Mouse (Mus musculus) MEL (cell line): Measurements from ENCODE around the gene Isg20l2. TPM values are rescaled to one million over a fixed set of nuclear protein-coding genes. Genes with fewer than 3 reads are reported as not detected.
A peak's percentile ranks its signal among the peaks of the same experiment; 100 is the strongest.

ENCODE experiments used
- DNase-seq: peaks from one replicate; pipeline ENCODE4 v3.0.0; 2011; ENCODE audit warnings: low read depth, low spot score
- H3K27ac ChIP-seq: 2 replicates; pipeline ENCODE4 v1.5.1; 2012; ENCODE audit warnings: low read depth, mild to moderate bottlenecking, control low read depth, low read length, moderate library complexity; ENCODE audit not compliant: control insufficient read depth
- H3K27me3 ChIP-seq, 2 experiments: fragments of 150-350 bp in 1 of 2; sonication (generic) in 1 of 2; 2 replicates each; pipeline ENCODE4 v1.6.1; 2012; ENCODE audit warnings: low read length in 2 of 2, mild to moderate bottlenecking in 2 of 2, improper control_type of control experiment in 1 of 2, moderate library complexity in 1 of 2; ENCODE audit not compliant: insufficient read depth in 2 of 2, control insufficient read depth in 1 of 2
- H3K36me3 ChIP-seq, 2 experiments: 2 replicates each; pipeline ENCODE4 v1.6.1; 2012 to 2014; ENCODE audit warnings: low read length in 2 of 2, improper control_type of control experiment in 1 of 2, inconsistent platforms in 1 of 2, mild to moderate bottlenecking in 1 of 2; ENCODE audit not compliant: insufficient read depth in 2 of 2, control insufficient read depth in 1 of 2
- H3K4me1 ChIP-seq, 2 experiments: fragments of 150-350 bp in 1 of 2; sonication (generic) in 1 of 2; 2 replicates each; pipeline ENCODE4 v1.6.1; 2012; ENCODE audit warnings: low read length in 2 of 2, improper control_type of control experiment in 1 of 2, mild to moderate bottlenecking in 1 of 2; ENCODE audit not compliant: insufficient read depth in 2 of 2, control insufficient read depth in 1 of 2
- H3K4me3 ChIP-seq, 2 experiments: fragments of 150-350 bp in 1 of 2; sonication (generic) in 1 of 2; 2 replicates each; pipeline ENCODE4 v1.5.1; 2012; ENCODE audit warnings: low read depth in 2 of 2, low read length in 2 of 2, mild to moderate bottlenecking in 2 of 2, moderate library complexity in 2 of 2, control low read depth in 1 of 2, improper control_type of control experiment in 1 of 2; ENCODE audit not compliant: control insufficient read depth in 1 of 2, insufficient read depth in 1 of 2
- H3K79me2 ChIP-seq: 2 replicates; pipeline ENCODE4 v1.6.1; 2012; ENCODE audit warnings: mild to moderate bottlenecking, low read length, moderate library complexity; ENCODE audit not compliant: control insufficient read depth, poor library complexity, insufficient read depth
- H3K9ac ChIP-seq: 2 replicates; pipeline ENCODE4 v1.6.1; 2012; ENCODE audit warnings: low read depth, mild to moderate bottlenecking, control low read depth, low read length, moderate library complexity; ENCODE audit not compliant: control insufficient read depth, poor library complexity, severe bottlenecking
- H3K9me3 ChIP-seq: fragments of 150-350 bp; sonication (generic); replicated peaks from 2 replicates; pipeline ENCODE4 v1.6.1; 2012; ENCODE audit warnings: mild to moderate bottlenecking, low read length, improper control_type of control experiment, moderate library complexity; ENCODE audit not compliant: insufficient read depth
- CHD1 ChIP-seq: IDR thresholded peaks from 2 replicates; pipeline ENCODE4 v1.6.1; 2012; ENCODE audit warnings: low read depth, mild to moderate bottlenecking, inconsistent platforms, low read length, improper control_type of control experiment
- CTCF ChIP-seq, 3 experiments: IDR thresholded peaks in 2 of 3; conservative IDR thresholded peaks in 1 of 3; 2 replicates each; pipeline ENCODE4 v1.5.1; 2011 to 2012; ENCODE audit warnings: low read length in 3 of 3, low read depth in 2 of 3, mild to moderate bottlenecking in 2 of 3, improper control_type of control experiment in 1 of 3, inconsistent platforms in 1 of 3, mixed read lengths in 1 of 3, moderate library complexity in 1 of 3; ENCODE audit not compliant: control insufficient read depth in 1 of 3, insufficient read depth in 1 of 3, poor library complexity in 1 of 3, severe bottlenecking in 1 of 3
- E2F4 ChIP-seq: IDR thresholded peaks from 2 replicates; pipeline ENCODE4 v1.6.1; 2011; ENCODE audit warnings: low read depth, low read length, improper control_type of control experiment, borderline replicate concordance
- ELF1 ChIP-seq: IDR thresholded peaks from 2 replicates; pipeline ENCODE4 v1.6.1; 2014; ENCODE audit warnings: low read depth, mild to moderate bottlenecking, inconsistent platforms, low read length, improper control_type of control experiment, moderate library complexity
- EP300 ChIP-seq, 2 experiments: IDR thresholded peaks; 2 replicates each; pipeline ENCODE4 v1.6.1; 2011; ENCODE audit warnings: improper control_type of control experiment in 2 of 2, low read length in 2 of 2, low read depth in 1 of 2, mild to moderate bottlenecking in 1 of 2
- ETS1 ChIP-seq: IDR thresholded peaks from 2 replicates; pipeline ENCODE4 v1.6.1; 2012; ENCODE audit warnings: low read depth, mild to moderate bottlenecking, inconsistent platforms, low read length, improper control_type of control experiment, moderate library complexity
- GABPA ChIP-seq: IDR thresholded peaks from 2 replicates; pipeline ENCODE4 v1.6.1; 2012; ENCODE audit warnings: low read depth, mild to moderate bottlenecking, inconsistent platforms, low read length, improper control_type of control experiment, moderate library complexity
- GATA1 ChIP-seq: IDR thresholded peaks from 2 replicates; pipeline ENCODE4 v1.6.1; 2011; ENCODE audit warnings: low read depth, low read length, improper control_type of control experiment
- HCFC1 ChIP-seq: IDR thresholded peaks from 2 replicates; pipeline ENCODE4 v1.6.1; 2012; ENCODE audit warnings: low read depth, mild to moderate bottlenecking, inconsistent platforms, low read length, improper control_type of control experiment, moderate library complexity
- JUND ChIP-seq: IDR thresholded peaks from 2 replicates; pipeline ENCODE4 v1.6.1; 2011; ENCODE audit warnings: low read depth, mild to moderate bottlenecking, improper control_type of control experiment, low read length
- KAT2A ChIP-seq: conservative IDR thresholded peaks from 2 replicates; pipeline ENCODE4 v1.6.1; 2012; ENCODE audit warnings: low read depth, low read length, improper control_type of control experiment, inconsistent platforms
- MAFK ChIP-seq: IDR thresholded peaks from 2 replicates; pipeline ENCODE4 v1.6.1; 2011; ENCODE audit warnings: low read depth, mild to moderate bottlenecking, low read length, improper control_type of control experiment, borderline replicate concordance
- MAX ChIP-seq: IDR thresholded peaks from 2 replicates; pipeline ENCODE4 v1.6.1; 2011; ENCODE audit warnings: low read length, improper control_type of control experiment
- MAZ ChIP-seq: IDR thresholded peaks from 2 replicates; pipeline ENCODE4 v1.6.1; 2012; ENCODE audit warnings: low read depth, mild to moderate bottlenecking, inconsistent platforms, low read length, improper control_type of control experiment
- MEF2A ChIP-seq: IDR thresholded peaks from 2 replicates; pipeline ENCODE4 v1.6.1; 2014; ENCODE audit warnings: low read depth, mild to moderate bottlenecking, inconsistent platforms, low read length, improper control_type of control experiment; ENCODE audit not compliant: poor library complexity, insufficient replicate concordance, severe bottlenecking; ENCODE audit errors: extremely low read depth
- MXI1 ChIP-seq: IDR thresholded peaks from 2 replicates; pipeline ENCODE4 v1.6.1; 2011; ENCODE audit warnings: mild to moderate bottlenecking, low read depth, low read length, improper control_type of control experiment
- MYB ChIP-seq: IDR thresholded peaks from 2 replicates; pipeline ENCODE4 v1.6.1; 2011; ENCODE audit warnings: mild to moderate bottlenecking, low read depth, low read length, improper control_type of control experiment
- MYC ChIP-seq: IDR thresholded peaks from 2 replicates; pipeline ENCODE4 v1.6.1; 2011; ENCODE audit warnings: low read depth, mild to moderate bottlenecking, low read length, improper control_type of control experiment, moderate library complexity
- NELFE ChIP-seq: IDR thresholded peaks from 2 replicates; pipeline ENCODE4 v1.6.1; 2011; ENCODE audit warnings: low read depth, low read length, improper control_type of control experiment
- NRF1 ChIP-seq: IDR thresholded peaks from 2 replicates; pipeline ENCODE4 v1.6.1; 2014; ENCODE audit warnings: low read depth, mild to moderate bottlenecking, inconsistent platforms, low read length, improper control_type of control experiment, moderate library complexity; ENCODE audit not compliant: poor library complexity, insufficient read depth, severe bottlenecking
- POLR2A ChIP-seq, 2 experiments: IDR thresholded peaks; 2 replicates each; pipeline ENCODE4 v1.6.1; 2011 to 2012; ENCODE audit warnings: low read length in 2 of 2, mild to moderate bottlenecking in 2 of 2, control low read depth in 1 of 2, improper control_type of control experiment in 1 of 2, low read depth in 1 of 2, moderate library complexity in 1 of 2; ENCODE audit not compliant: control insufficient read depth in 1 of 2, insufficient read depth in 1 of 2, poor library complexity in 1 of 2
- POLR2AphosphoS2 ChIP-seq: IDR thresholded peaks from 2 replicates; pipeline ENCODE4 v1.6.1; 2011; ENCODE audit warnings: low read length, improper control_type of control experiment
- POLR2AphosphoS5 ChIP-seq: IDR thresholded peaks from 2 replicates; pipeline ENCODE4 v1.6.1; 2012; ENCODE audit warnings: low read depth, borderline replicate concordance, mild to moderate bottlenecking, inconsistent platforms, low read length, moderate library complexity, mixed read lengths
- RAD21 ChIP-seq: IDR thresholded peaks from 2 replicates; pipeline ENCODE4 v1.6.1; 2011; ENCODE audit warnings: mild to moderate bottlenecking, low read depth, low read length, improper control_type of control experiment
- RCOR1 ChIP-seq: IDR thresholded peaks from 2 replicates; pipeline ENCODE4 v1.6.1; 2012; ENCODE audit warnings: low read depth, mild to moderate bottlenecking, inconsistent platforms, low read length, improper control_type of control experiment
- SMC3 ChIP-seq: IDR thresholded peaks from 2 replicates; pipeline ENCODE4 v1.6.1; 2011; ENCODE audit warnings: low read depth, low read length, improper control_type of control experiment
- TAL1 ChIP-seq: IDR thresholded peaks from 2 replicates; pipeline ENCODE4 v1.6.1; 2012; ENCODE audit warnings: mild to moderate bottlenecking, inconsistent platforms, low read length, moderate library complexity, mixed read lengths
- TBP ChIP-seq: IDR thresholded peaks from 2 replicates; pipeline ENCODE4 v1.8.0; 2011; ENCODE audit warnings: low read depth, low read length, improper control_type of control experiment
- TCF12 ChIP-seq: IDR thresholded peaks from 2 replicates; pipeline ENCODE4 v1.6.1; 2014; ENCODE audit warnings: low read depth, mild to moderate bottlenecking, inconsistent platforms, low read length, improper control_type of control experiment, moderate library complexity
- UBTF ChIP-seq: IDR thresholded peaks from 2 replicates; pipeline ENCODE4 v1.6.1; 2012; ENCODE audit warnings: low read depth, mild to moderate bottlenecking, inconsistent platforms, low read length, improper control_type of control experiment, moderate library complexity, borderline replicate concordance; ENCODE audit not compliant: insufficient read depth
- USF1 ChIP-seq: IDR thresholded peaks from 2 replicates; pipeline ENCODE4 v1.6.1; 2014; ENCODE audit warnings: low read depth, mild to moderate bottlenecking, inconsistent platforms, low read length, improper control_type of control experiment, moderate library complexity
- USF2 ChIP-seq, 2 experiments: IDR thresholded peaks; 2 replicates each; pipeline ENCODE4 v1.6.1; 2011 to 2012; ENCODE audit warnings: improper control_type of control experiment in 2 of 2, low read length in 2 of 2, borderline replicate concordance in 1 of 2, inconsistent platforms in 1 of 2, low read depth in 1 of 2, mild to moderate bottlenecking in 1 of 2; ENCODE audit not compliant: insufficient read depth in 1 of 2
- ZKSCAN1 ChIP-seq: IDR thresholded peaks from 2 replicates; pipeline ENCODE4 v1.6.1; 2012; ENCODE audit warnings: low read depth, mild to moderate bottlenecking, inconsistent platforms, low read length, improper control_type of control experiment, moderate library complexity
- ZMIZ1 ChIP-seq: IDR thresholded peaks from 2 replicates; pipeline ENCODE4 v1.6.1; 2012; ENCODE audit warnings: low read depth, mild to moderate bottlenecking, inconsistent platforms, low read length, improper control_type of control experiment, moderate library complexity
- ZNF384 ChIP-seq: IDR thresholded peaks from 2 replicates; pipeline ENCODE4 v1.6.1; 2012; ENCODE audit warnings: low read depth, mild to moderate bottlenecking, inconsistent platforms, low read length, improper control_type of control experiment
- polyA plus RNA-seq, 2 experiments: library from polyadenylated mRNA; stranded (reverse) in 1 of 2; unstranded in 1 of 2; fragments of >175 nt in 1 of 2; fragments of >200 nt in 1 of 2; gene quantifications; 2 replicates each; pipeline versions ENCODE4 v1.2.1 to v1.2.4; 2012; ENCODE audit warnings: low replicate concordance in 2 of 2, low read depth in 1 of 2; ENCODE audit not compliant: insufficient read length in 2 of 2, insufficient read depth in 1 of 2, missing spikeins in 1 of 2
- total RNA-seq: library from RNA; depleted of rRNA; stranded (reverse); fragments of 300-350 nt; gene quantifications from 2 replicates; pipeline ENCODE4 v1.2.3, GENCODE M21; 2012

Isg20l2 gene
- total and polyA plus RNA-seq, 3 experiments, result 45.0 to 71.8 TPM; not detected in 1

DNA sequence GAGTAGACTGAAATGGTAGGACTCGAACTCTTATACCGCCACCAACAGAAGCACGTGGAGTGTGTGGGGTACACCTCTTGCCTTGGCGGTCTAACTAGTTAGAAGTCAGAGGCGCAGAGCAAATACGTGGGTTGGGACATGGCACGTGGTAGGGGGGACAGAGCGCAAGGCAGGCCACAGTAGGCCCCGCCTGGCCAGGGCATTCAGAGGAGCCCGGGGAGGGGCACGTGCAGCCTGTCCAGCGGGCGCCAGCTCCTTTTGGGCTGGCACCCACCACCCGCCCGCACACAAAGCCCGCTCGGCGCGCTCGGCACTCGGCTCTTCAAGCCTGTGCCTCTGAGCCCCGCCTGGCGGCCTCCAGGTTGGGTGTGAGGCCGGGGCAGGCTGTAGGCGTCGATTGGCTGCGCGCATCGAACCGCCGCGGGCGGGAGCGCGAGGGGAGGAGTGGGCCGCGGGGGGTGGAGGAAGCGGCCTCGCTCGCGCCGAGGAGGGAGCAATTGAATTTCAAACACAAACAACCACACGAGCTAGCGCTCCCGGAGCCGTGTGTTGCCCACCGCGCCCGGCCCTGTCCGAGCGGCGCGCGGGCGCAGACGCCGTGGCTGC, 24.1 kb upstream of the Isg20l2 start, which contains the start of gene Hdgf:
TSS of gene Hdgf (plus strand) at position 442 of the 606 bp plus-strand sequence.
- Histone ChIP-seq H3K9ac (peak within 1 kb of the TSS; percentile 97), H3K4me1 (peaks cover 0 to 35% of the 10 kb centered on the region in 2 experiments; a peak in 3 of 4 replicates), H3K4me3 (peak within 1 kb of the TSS; percentile 82 to 99), H3K27ac (peak within 1 kb of the TSS; percentile 85), H3K27me3 (no peaks in the 10 kb centered on the region), H3K36me3 (peaks cover under 1 to 34% of the 10 kb centered on the region in 2 experiments; a peak in 3 of 4 replicates), H3K9me3 (no peaks in the 10 kb centered on the region), H3K79me2 (peaks cover 51% of the 10 kb centered on the region)
- peak; percentile 97 for DNase-seq
- no peak for TF ChIP-seq GATA1
- TF ChIP-seq ELF1, result 0 out of 2 replicates have a peak, but pooled peaks have one; percentile 47
- TF ChIP-seq KAT2A, result peak; percentile 74
- TF ChIP-seq RCOR1, result 0 out of 2 replicates have a peak, but pooled peaks have one; percentile 5
- 0 out of 2 replicates have a peak, but pooled peaks have one; percentile 29 for TF ChIP-seq NRF1
- peak in 1 of 2 experiments; percentile 40; a peak in 2 of 4 replicates for TF ChIP-seq EP300 (IDR thresholded peaks at IDR 0.05; ENCODE audit: low read depth in 1 of 2, low read length in 2 of 2)
- peak; percentile 63; the same call in 1 of the 2 replicates for TF ChIP-seq MEF2A
- TF ChIP-seq GABPA, result peak; percentile 71; the same call in 1 of the 2 replicates
- peak; percentile 63 for TF ChIP-seq TCF12
- TF ChIP-seq MXI1, result peak; percentile 99
- TF ChIP-seq MAFK, result no peak
- TF ChIP-seq ZNF384, result no peak
- no peak for TF ChIP-seq CHD1
- TF ChIP-seq MYC, result peak; percentile 100
- TF ChIP-seq JUND, result no peak
- no peak for TF ChIP-seq SMC3
- TF ChIP-seq E2F4, result 0 out of 2 replicates have a peak, but pooled peaks have one; percentile 54
- no peak for TF ChIP-seq TAL1
- TF ChIP-seq POLR2AphosphoS2, result peak; percentile 64
- peak; percentile 100 for TF ChIP-seq MAX
- TF ChIP-seq ETS1, result peak; percentile 55
- no peak for TF ChIP-seq POLR2AphosphoS5
- peak; percentile 80; the same call in 1 of the 2 replicates for TF ChIP-seq ZMIZ1
- peak in 1 of 2 experiments; percentile 61; a peak in 1 of 4 replicates for TF ChIP-seq USF2 (IDR thresholded peaks at IDR 0.05; ENCODE audit: borderline replicate concordance in 1 of 2, insufficient read depth in 1 of 2, low read depth in 1 of 2, low read length in 2 of 2)
- TF ChIP-seq RAD21, result no peak
- TF ChIP-seq MAZ, result peak; percentile 100
- peak; percentile 95 for TF ChIP-seq HCFC1
- TF ChIP-seq ZKSCAN1, result no peak
- TF ChIP-seq MYB, result no peak
- TF ChIP-seq USF1, result peak; percentile 94
- peak; percentile 69 for TF ChIP-seq NELFE
- peak; percentile 37 for TF ChIP-seq TBP
- peak in 1 of 2 experiments; percentile 79; a peak in 2 of 4 replicates for TF ChIP-seq POLR2A (IDR thresholded peaks at IDR 0.05; ENCODE audit: control insufficient read depth in 1 of 2, insufficient read depth in 1 of 2, low read depth in 1 of 2, low read length in 2 of 2, poor library complexity in 1 of 2)
- no peak for TF ChIP-seq CTCF (IDR thresholded peaks at IDR 0.05 in 2 of 3, conservative IDR thresholded peaks at IDR 0.05 in 1 of 3; ENCODE audit: control insufficient read depth in 1 of 3, insufficient read depth in 1 of 3, low read depth in 2 of 3, low read length in 3 of 3, poor library complexity in 1 of 3, severe bottlenecking in 1 of 3)
- peak; percentile 70; the same call in 1 of the 2 replicates for TF ChIP-seq UBTF
